Mouse (Mus musculus) small intestine, adult 2 months (tissue): ENCODE measurements at regions not wholly inside any gene's neighbourhood (a gene's known extent, or its start where the extent isn't known, plus 50 kb on each side); places are given as distances from the start of the nearest gene placed in this dataset.

Source experiments
- CTCF ChIP-seq: fragments of 200-500 bp; IDR thresholded peaks from 2 replicates; pipeline ENCODE4 v1.5.1; 2012; ENCODE audit warnings: low read depth, mild to moderate bottlenecking, control low read depth, inconsistent platforms, low read length, moderate library complexity, mixed read lengths; ENCODE audit not compliant: insufficient replicate concordance, insufficient read length; ENCODE audit errors: extremely low read depth
- POLR2A ChIP-seq: fragments of 200-500 bp; IDR thresholded peaks from 2 replicates; pipeline ENCODE4 v1.6.1; 2012; ENCODE audit warnings: low read depth, mild to moderate bottlenecking, control low read depth, inconsistent platforms, low read length, moderate library complexity

DNA sequence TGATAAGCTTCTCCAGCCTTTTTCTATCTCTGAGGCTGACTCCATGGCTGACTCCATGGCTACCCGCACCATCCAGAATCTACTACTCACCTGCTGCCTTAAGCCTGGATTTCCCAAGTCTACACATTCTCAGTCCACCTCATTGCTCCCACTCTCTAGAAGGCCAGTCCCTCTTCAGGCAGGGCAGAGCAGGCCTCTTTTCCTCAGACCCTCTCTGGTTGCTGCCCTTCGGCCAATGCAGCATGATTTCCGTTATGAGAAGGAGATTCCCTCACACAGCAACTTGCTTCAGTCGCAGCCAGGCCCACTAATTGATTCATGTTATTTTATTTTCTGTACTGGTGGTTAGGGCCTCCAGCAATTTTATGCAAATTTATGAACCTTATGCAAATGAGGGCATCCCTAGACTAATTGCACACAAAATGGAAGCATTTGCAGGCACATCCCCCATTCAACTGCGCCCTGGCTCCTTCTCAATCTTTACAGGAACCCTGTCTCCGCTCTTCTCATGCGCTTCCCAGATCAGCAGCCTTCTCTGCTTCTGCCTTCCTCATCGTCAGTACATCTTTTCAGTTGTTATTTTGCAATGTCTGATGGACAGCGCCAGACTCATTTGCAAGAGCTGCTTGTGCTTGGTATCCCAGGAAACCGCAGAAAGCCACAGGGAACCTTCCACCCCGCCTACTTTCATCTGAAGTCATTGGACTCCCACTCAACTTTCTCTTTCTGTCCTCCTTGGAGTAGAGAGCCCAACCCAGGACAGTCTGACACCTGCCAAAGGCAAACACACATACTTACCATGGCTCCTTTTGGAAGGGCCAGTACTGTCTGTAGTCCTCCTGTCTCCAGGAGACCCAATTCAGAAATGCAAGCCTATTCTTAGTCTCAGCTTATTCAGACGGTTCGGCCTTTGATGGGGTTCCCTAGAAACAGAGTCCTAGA is 199.6 kb upstream of the H2al1a start:
- TF ChIP-seq POLR2A (no peak), CTCF (no peak)
